Mouse (Mus musculus) heart, embryonic 15.5 days (tissue): ENCODE data around the gene Tmem80. TPM values are rescaled to one million over a fixed set of nuclear protein-coding genes. Genes with fewer than 3 reads are reported as not detected.

ENCODE experiments used
- ATAC-seq: fragments of 200-750 bp; cut with Nextera tagmentation; replicated peaks from 2 replicates; pipeline ENCODE4 v1.8.0; 2017; ENCODE audit warnings: low read depth, moderate TSS enrichment; ENCODE audit not compliant: insufficient number of reproducible peaks, insufficient read depth, low FRiP score
- H3K27ac ChIP-seq: fragments of 300-500 bp; sonication (generic); 2 replicates; pipeline ENCODE4 v1.5.1; 2015; ENCODE audit warnings: mild to moderate bottlenecking, inconsistent platforms
- H3K27me3 ChIP-seq: fragments of 300-500 bp; sonication (generic); 2 replicates; pipeline ENCODE4 v1.6.1; 2015; ENCODE audit warnings: inconsistent platforms
- H3K36me3 ChIP-seq: fragments of 300-500 bp; sonication (generic); 2 replicates; pipeline ENCODE4 v1.6.1; 2015; ENCODE audit warnings: mild to moderate bottlenecking, inconsistent platforms
- H3K4me1 ChIP-seq: fragments of 300-500 bp; sonication (generic); replicated peaks from 2 replicates; pipeline ENCODE4 v1.6.1; 2015; ENCODE audit warnings: inconsistent platforms
- H3K4me2 ChIP-seq: fragments of 300-500 bp; sonication (generic); 2 replicates; pipeline ENCODE4 v1.6.1; 2015; ENCODE audit warnings: inconsistent platforms, mild to moderate bottlenecking, moderate library complexity
- H3K4me3 ChIP-seq: fragments of 300-500 bp; sonication (generic); 2 replicates; pipeline ENCODE4 v1.5.1; 2015; ENCODE audit warnings: mild to moderate bottlenecking, inconsistent platforms
- H3K9ac ChIP-seq: fragments of 300-500 bp; sonication (generic); 2 replicates; pipeline ENCODE4 v1.6.1; 2015; ENCODE audit warnings: mild to moderate bottlenecking, inconsistent platforms
- H3K9me3 ChIP-seq: fragments of 300-500 bp; sonication (generic); replicated peaks from 2 replicates; pipeline ENCODE4 v1.6.1; 2016; ENCODE audit warnings: inconsistent platforms
- WGBS: fragments of 180-500 bp; shearing (Covaris S2); methylation state at CpG from one replicate; pipeline ENCODE4 v1.1.7; 2015; ENCODE audit warnings: mixed read lengths; 5-methylcytosine and 5-hydroxymethylcytosine counted together
- polyA plus RNA-seq: library from polyadenylated mRNA; unstranded; fragments of >200 nt; fragmentation: Nextera tagmentation; extraction: Ambion mirVana; gene quantifications from 2 replicates; pipeline ENCODE4 v1.2.1, GENCODE M21; 2015

Gene Tmem80
- polyA plus RNA-seq, 1 experiment from 2014 or later = 29.3 TPM

- H3K27ac ChIP-seq = peak overlapping the region; percentile 92
- peaks cover 24% of the 10 kb centered on the region for H3K4me1 ChIP-seq
- H3K9ac ChIP-seq = peak overlapping the region; percentile 88
- 6% methylated on average over 35 of the region's 35 CpGs for WGBS
- peak; percentile 9 for ATAC-seq
- H3K4me2 ChIP-seq = peak overlapping the region; percentile 95
- H3K36me3 ChIP-seq = peaks cover 19% of the 10 kb centered on the region
- no peaks in the 10 kb centered on the region for H3K27me3 ChIP-seq
- peak overlapping the region; percentile 62 for H3K4me3 ChIP-seq
- H3K9me3 ChIP-seq = no peaks in the 10 kb centered on the region
These were observed 743 bp upstream of the Tmem80 start for GRCm38 (mm10) chr7:141326546-141327446.

- 18% methylated on average over 24 of the region's 24 CpGs for WGBS
- Histone ChIP-seq H3K27ac (peak overlapping the region; percentile 92), H3K36me3 (peaks cover 11% of the 10 kb centered on the region; the same call in 1 of the 2 replicates), H3K9ac (peak overlapping the region; percentile 88), H3K9me3 (no peaks in the 10 kb centered on the region), H3K27me3 (no peaks in the 10 kb centered on the region), H3K4me1 (peaks cover 24% of the 10 kb centered on the region), H3K4me2 (peak overlapping the region; percentile 95), H3K4me3 (peak overlapping the region; percentile 62)
- ATAC-seq = 0 out of 2 replicates have a peak, but pooled peaks have one; percentile 11
These were observed 943 bp downstream of the Tmem80 start for GRCm38 (mm10) chr7:141328373-141328990.

DNA sequence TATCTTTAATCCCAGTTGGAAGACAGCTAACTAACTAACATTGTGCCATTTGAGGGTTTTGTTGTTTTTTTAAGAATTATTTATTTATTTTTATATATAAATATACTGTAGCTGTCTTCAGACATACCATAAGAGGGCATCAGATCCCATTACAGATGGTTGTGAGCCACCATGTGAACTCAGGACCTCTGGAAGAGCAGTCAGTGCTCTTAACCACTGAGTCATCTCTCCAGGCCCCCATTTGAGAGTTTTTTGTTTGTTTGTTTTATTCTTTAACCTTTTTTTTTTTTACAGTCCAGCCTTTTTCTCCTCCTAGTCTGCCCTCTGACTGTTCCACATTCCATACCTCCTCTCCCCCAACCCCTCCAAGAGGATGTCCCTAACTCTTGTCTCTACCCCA, 3.2 kb downstream of the Tmem80 start:
- no peak overlapping the region for H3K27ac ChIP-seq
- no peak overlapping the region for H3K9ac ChIP-seq
- no peaks in the 10 kb centered on the region for H3K9me3 ChIP-seq
- H3K36me3 ChIP-seq = peaks cover 14% of the 10 kb centered on the region
- no peak overlapping the region for H3K4me2 ChIP-seq
- no peak overlapping the region for H3K4me3 ChIP-seq
- H3K27me3 ChIP-seq = no peaks in the 10 kb centered on the region
- peaks cover 18% of the 10 kb centered on the region for H3K4me1 ChIP-seq
- ATAC-seq = no peak

GRCm38 (mm10) chr7:141331990-141332389, 4.5 kb downstream of the Tmem80 start:
- Histone ChIP-seq H3K27me3 (no peaks in the 10 kb centered on the region), H3K27ac (no peak overlapping the region), H3K4me3 (no peak overlapping the region), H3K4me1 (peaks cover 5% of the 10 kb centered on the region), H3K9ac (no peak overlapping the region), H3K4me2 (no peak overlapping the region), H3K9me3 (no peaks in the 10 kb centered on the region), H3K36me3 (peaks cover 14% of the 10 kb centered on the region)
- 76% methylated on average over 6 of the region's 6 CpGs for WGBS
- no peak for ATAC-seq

DNA sequence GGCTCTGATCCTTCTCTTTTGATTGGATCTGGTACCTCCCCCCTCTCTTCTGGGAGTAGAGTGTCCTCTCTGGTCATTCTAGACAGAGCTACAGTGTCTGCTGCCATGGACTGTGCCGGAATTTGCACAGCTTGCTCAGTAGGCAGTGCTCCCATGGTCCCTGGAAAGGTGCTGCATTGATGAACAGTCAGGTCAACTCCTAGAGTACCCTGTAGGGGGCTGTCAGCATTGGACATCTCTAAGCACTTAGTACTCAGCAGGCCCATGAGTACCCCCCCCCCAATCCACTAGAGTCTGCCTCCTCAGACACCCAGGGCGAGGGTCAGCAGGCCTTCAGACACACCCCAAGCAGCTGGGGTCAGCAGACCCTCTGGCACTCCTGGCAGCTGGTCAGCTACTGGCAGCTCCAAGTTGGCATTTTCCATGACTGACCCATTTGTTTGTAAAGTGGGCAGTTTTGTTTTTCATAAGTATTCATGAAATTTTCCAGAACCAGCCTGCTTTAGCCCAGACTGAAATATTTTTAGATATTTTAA, 7.6 kb downstream of the Tmem80 start:
- ATAC-seq = no peak
- H3K4me2 ChIP-seq = no peak overlapping the region
- 83% methylated on average over 2 of the region's 2 CpGs for WGBS

GRCm38 (mm10) chr7:141335682-141336081, 8.1 kb downstream of the Tmem80 start:
- H3K4me1 ChIP-seq = peaks cover 10% of the 10 kb centered on the region
- H3K36me3 ChIP-seq = peaks cover 14% of the 10 kb centered on the region
- 96% methylated on average over 4 of the region's 4 CpGs for WGBS
- peaks cover 10% of the 10 kb centered on the region for H3K27me3 ChIP-seq
- H3K9me3 ChIP-seq = no peaks in the 10 kb centered on the region
- H3K4me3 ChIP-seq = no peak overlapping the region
- ATAC-seq = no peak
- H3K9ac ChIP-seq = no peak overlapping the region
- no peak overlapping the region for H3K4me2 ChIP-seq
- no peak overlapping the region for H3K27ac ChIP-seq

More for the DNA sequence above, 7.6 kb downstream of the Tmem80 start:
- no peak overlapping the region for H3K9ac ChIP-seq
- H3K4me1 ChIP-seq = peaks cover 10% of the 10 kb centered on the region
- peaks cover 10% of the 10 kb centered on the region for H3K27me3 ChIP-seq
- peaks cover 14% of the 10 kb centered on the region for H3K36me3 ChIP-seq
- no peak overlapping the region for H3K27ac ChIP-seq
- H3K4me3 ChIP-seq = no peak overlapping the region
- no peaks in the 10 kb centered on the region for H3K9me3 ChIP-seq

- H3K27me3 ChIP-seq = peaks cover 10% of the 10 kb centered on the region
- no peak for ATAC-seq
- no peaks in the 10 kb centered on the region for H3K9me3 ChIP-seq
- peaks cover 14% of the 10 kb centered on the region for H3K36me3 ChIP-seq
- no peak overlapping the region for H3K9ac ChIP-seq
- no peak overlapping the region for H3K27ac ChIP-seq
- no peak overlapping the region for H3K4me2 ChIP-seq
- H3K4me1 ChIP-seq = peaks cover 10% of the 10 kb centered on the region
- WGBS = 80% methylated on average over 3 of the region's 3 CpGs
- H3K4me3 ChIP-seq = no peak overlapping the region
These were observed 8.8 kb downstream of the Tmem80 start for GRCm38 (mm10) chr7:141336296-141336695.

- Histone ChIP-seq H3K36me3 (peaks cover 11% of the 10 kb centered on the region), H3K4me3 (no peak overlapping the region), H3K9ac (no peak overlapping the region), H3K9me3 (no peaks in the 10 kb centered on the region), H3K27me3 (peaks cover 12% of the 10 kb centered on the region), H3K4me1 (peaks cover 10% of the 10 kb centered on the region), H3K4me2 (no peak overlapping the region), H3K27ac (no peak overlapping the region)
- no peak for ATAC-seq
- 70% methylated on average over 3 of the region's 3 CpGs for WGBS
These were observed 10.3 kb downstream of the Tmem80 start for GRCm38 (mm10) chr7:141337716-141338416.

- H3K9ac ChIP-seq = peak within 1 kb of the TSS; percentile 43; the same call in 1 of the 2 replicates
- peaks cover 12% of the 10 kb centered on the region for H3K27me3 ChIP-seq
- no peaks in the 10 kb centered on the region for H3K9me3 ChIP-seq
- peaks cover 4% of the 10 kb centered on the region for H3K36me3 ChIP-seq
- H3K4me2 ChIP-seq = peak within 1 kb of the TSS; percentile 59
- H3K4me1 ChIP-seq = peaks cover 10% of the 10 kb centered on the region
- H3K4me3 ChIP-seq = peak within 1 kb of the TSS; percentile 33
- WGBS = 6% methylated on average over 23 of the region's 23 CpGs
- H3K27ac ChIP-seq = no peak within 1 kb of the TSS
- ATAC-seq = peak; percentile 51
These were observed 11.1 kb downstream of the Tmem80 start, which contains the start of gene Eps8l2 for GRCm38 (mm10) chr7:141338576-141339131. Gene Eps8l2 (plus strand): TSS chr7:141338880.

- Histone ChIP-seq H3K27me3 (peaks cover 12% of the 10 kb centered on the region), H3K4me3 (peak overlapping the region; percentile 33)
- peak; percentile 6; the same call in 1 of the 2 replicates for ATAC-seq
These were observed 11.8 kb downstream of the Tmem80 start for GRCm38 (mm10) chr7:141339215-141339920.

More at GRCm38 (mm10) chr7:141339215-141339920, 11.8 kb downstream of the Tmem80 start:
- Histone ChIP-seq H3K9me3 (no peaks in the 10 kb centered on the region), H3K9ac (peak overlapping the region; percentile 43; the same call in 1 of the 2 replicates), H3K4me1 (peaks cover 10% of the 10 kb centered on the region), H3K4me2 (peak overlapping the region; percentile 59), H3K27ac (no peak overlapping the region), H3K36me3 (no peaks in the 10 kb centered on the region; the same call in 1 of the 2 replicates)
- WGBS = 44% methylated on average over 20 of the region's 20 CpGs
